Mouse (Mus musculus) neural tube, embryonic 14.5 days (tissue): Measurements from ENCODE around the gene Vmn1r70. TPM values are rescaled to one million over a fixed set of nuclear protein-coding genes. Genes with fewer than 3 reads are reported as not detected.

ENCODE experiments used
- ATAC-seq: fragments of 200-750 bp; cut with Nextera tagmentation; 2 replicates; pipeline ENCODE4 v1.8.0; 2017; ENCODE audit warnings: low read depth, mild to moderate bottlenecking, moderate TSS enrichment, moderate library complexity
- H3K27ac ChIP-seq: fragments of 300-500 bp; sonication (generic); 2 replicates; pipeline ENCODE4 v1.5.1; 2014; ENCODE audit warnings: low read depth, mild to moderate bottlenecking, control low read depth, low read length, moderate library complexity, mixed read lengths
- H3K27me3 ChIP-seq: fragments of 300-500 bp; sonication (generic); 2 replicates; pipeline ENCODE4 v1.6.1; 2014; ENCODE audit warnings: low read length; ENCODE audit not compliant: control insufficient read depth, insufficient read depth
- H3K36me3 ChIP-seq: fragments of 300-500 bp; sonication (generic); 2 replicates; pipeline ENCODE4 v1.6.1; 2014; ENCODE audit warnings: low read length, mixed read lengths; ENCODE audit not compliant: control insufficient read depth, insufficient read depth
- H3K4me1 ChIP-seq: fragments of 300-500 bp; sonication (generic); 2 replicates; pipeline ENCODE4 v1.6.1; 2014; ENCODE audit warnings: low read length; ENCODE audit not compliant: control insufficient read depth, insufficient read depth
- H3K4me2 ChIP-seq: fragments of 300-500 bp; sonication (generic); 2 replicates; pipeline ENCODE4 v1.6.1; 2014; ENCODE audit warnings: mild to moderate bottlenecking, low read depth, low read length, control low read depth
- H3K4me3 ChIP-seq: fragments of 300-500 bp; sonication (generic); 2 replicates; pipeline ENCODE4 v1.5.1; 2014; ENCODE audit warnings: low read depth, low read length, control low read depth, mixed read lengths
- H3K9ac ChIP-seq: fragments of 300-500 bp; sonication (generic); replicated peaks from 2 replicates; pipeline ENCODE4 v1.6.1; 2014; ENCODE audit warnings: low read depth, mild to moderate bottlenecking, control low read depth, low read length, mixed read lengths
- H3K9me3 ChIP-seq: fragments of 300-500 bp; sonication (generic); 2 replicates; pipeline ENCODE4 v1.6.1; 2016; ENCODE audit warnings: low read length; ENCODE audit not compliant: control insufficient read depth
- WGBS: fragments of 180-500 bp; shearing (Covaris S2); extraction: QIAGEN DNeasy Blood & Tissue Kit; methylation state at CpG from one replicate; pipeline ENCODE4 v1.1.7; 2014; 5-methylcytosine and 5-hydroxymethylcytosine counted together
- polyA plus RNA-seq: library from polyadenylated mRNA; unstranded; fragments of >200 nt; fragmentation: Nextera tagmentation; extraction: Ambion mirVana; gene quantifications from 2 replicates; pipeline ENCODE4 v1.2.1, GENCODE M21; 2014

The Vmn1r70 gene
- not detected in 2 replicates for polyA plus RNA-seq

DNA sequence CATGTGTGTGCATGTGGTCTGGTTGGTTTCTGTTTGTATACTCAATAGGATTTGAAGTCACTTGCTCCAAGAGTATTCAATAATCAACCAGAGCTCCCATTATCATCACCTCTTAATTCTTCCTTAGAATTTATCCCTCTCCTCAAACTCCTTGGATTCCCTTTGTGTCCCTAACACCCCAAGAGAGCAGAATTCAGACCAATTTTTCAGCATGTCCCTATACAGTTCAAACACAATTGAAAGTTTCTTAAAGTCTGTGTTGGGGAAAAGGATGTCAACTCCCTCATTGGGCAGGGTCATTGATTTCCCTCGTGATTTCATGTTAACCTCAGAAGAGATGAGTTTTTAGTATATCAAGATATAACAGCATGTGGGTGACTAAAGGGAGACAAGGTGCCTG, at the start of gene Vmn1r70:
Gene Vmn1r70, plus strand, starts transcription at position 301 of the 400 bp plus-strand sequence.
- Histone ChIP-seq H3K4me2 (no peak within 1 kb of the TSS), H3K36me3 (no peaks in the 10 kb centered on the region), H3K9me3 (peaks cover 16% of the 10 kb centered on the region), H3K27ac (no peak within 1 kb of the TSS), H3K4me3 (no peak within 1 kb of the TSS), H3K27me3 (no peaks in the 10 kb centered on the region), H3K4me1 (no peaks in the 10 kb centered on the region), H3K9ac (no peak within 1 kb of the TSS)
- no peak for ATAC-seq
- WGBS = 69% methylated on average over 1 of the region's 1 CpGs

DNA sequence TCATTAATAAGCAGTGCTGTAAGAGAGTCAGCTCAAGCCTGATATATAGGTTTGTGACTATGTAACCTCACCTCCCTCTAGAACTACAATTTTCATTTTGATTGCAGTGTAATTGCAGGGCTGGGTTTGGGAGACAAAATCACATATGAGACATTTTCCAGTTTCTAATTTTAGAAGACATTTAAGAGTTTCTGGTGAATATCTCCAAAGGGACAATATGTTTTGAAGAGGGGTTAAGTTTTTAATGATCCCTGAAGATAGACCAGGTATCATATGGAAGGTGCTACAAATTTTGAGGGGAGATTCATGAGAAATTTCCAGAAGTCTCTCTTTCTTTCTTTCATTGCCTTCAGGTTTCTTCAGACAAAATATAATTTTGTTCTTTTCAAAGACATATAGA, 17.8 kb upstream of the Vmn1r70 start, which contains the start of gene Vmn1r69:
Gene Vmn1r69, minus strand, starts transcription at position 101 of the 400 bp plus-strand sequence.
- Histone ChIP-seq H3K4me1 (no peaks in the 10 kb centered on the region), H3K4me3 (no peak within 1 kb of the TSS), H3K27me3 (no peaks in the 10 kb centered on the region), H3K27ac (no peak within 1 kb of the TSS), H3K36me3 (no peaks in the 10 kb centered on the region), H3K9ac (no peak within 1 kb of the TSS), H3K9me3 (no peaks in the 10 kb centered on the region), H3K4me2 (no peak within 1 kb of the TSS)
- no peak for ATAC-seq

Other genes with a start within 250 kb of the Vmn1r70 start
- gene Vmn1r67, start 188.2 kb upstream of the Vmn1r70 start, polyA plus RNA-seq = not detected in 2 replicates
- gene Zik1, start 136.1 kb upstream of the Vmn1r70 start, polyA plus RNA-seq = 33.9 and 43.4 TPM in 2 replicates
- gene Vmn1r68, start 73.0 kb upstream of the Vmn1r70 start, polyA plus RNA-seq = not detected in 2 replicates
- not detected in 2 replicates for gene Vmn1r69, start 17.9 kb upstream of the Vmn1r70 start, polyA plus RNA-seq
- gene Nlrp4b, start 56.3 kb downstream of the Vmn1r70 start, polyA plus RNA-seq = not detected in 2 replicates
- not detected in 2 replicates for gene Vmn1r71, start 122.8 kb downstream of the Vmn1r70 start, polyA plus RNA-seq